Mouse (Mus musculus) heart, adult 2 months (tissue): ENCODE results near the gene D930048N14Rik.

Experiments
- CTCF ChIP-seq: fragments of 200-600 bp; IDR thresholded peaks from 2 replicates; pipeline ENCODE4 v1.8.1; 2022; ENCODE audit warnings: antibody characterized with exemption, mild to moderate bottlenecking, moderate library complexity
- EP300 ChIP-seq: fragments of 200-500 bp; IDR thresholded peaks from 2 replicates; pipeline ENCODE4 v1.6.1; 2011; ENCODE audit warnings: low read depth, low read length, control low read depth; ENCODE audit not compliant: insufficient read depth
- POLR2A ChIP-seq: fragments of 200-500 bp; IDR thresholded peaks from 2 replicates; pipeline ENCODE4 v1.6.1; 2011; ENCODE audit warnings: mild to moderate bottlenecking, low read depth, low read length, control low read depth; ENCODE audit not compliant: insufficient read depth

DNA sequence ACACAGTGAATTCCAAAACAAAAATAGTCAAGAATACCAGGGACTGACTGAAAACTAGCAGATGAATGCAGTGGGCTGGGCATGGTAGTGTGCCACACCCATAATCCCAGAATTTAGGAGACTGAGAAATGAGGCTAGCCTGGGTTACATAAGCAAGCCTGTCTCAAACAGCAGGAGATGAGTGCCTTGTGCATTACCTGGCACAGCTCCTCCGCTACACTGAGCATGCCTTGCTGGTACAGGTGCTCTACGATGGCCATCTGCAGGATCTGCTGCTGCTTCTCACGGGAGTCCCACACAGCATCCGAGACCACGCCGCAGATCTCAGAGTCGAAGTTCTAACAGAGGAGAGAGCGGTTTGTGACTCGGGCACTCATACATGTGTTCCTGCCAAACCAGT lies 23.3 kb upstream of the D930048N14Rik start:
- TF ChIP-seq POLR2A (no peak), EP300 (no peak), CTCF (no peak)
